Comparison of ENCODE assay signal across 13 mouse cellular contexts in genomic region chr12:108120434-108120833, GRCm38 (mm10).
"Had no signal": no experiment of that assay in that cellular context is flagged by ENCODE, and none has a peak within 500 bp of the region (broad histone marks: within the 10 kb centered on the region; RNA-seq: fewer than 3 reads in every experiment).

No protein-coding gene starts in this region.

- H3K4me3 ChIP-seq: limb, embryonic 13.5 days; midbrain, embryonic 15.5 days; neural tube, embryonic 12.5 days had no signal

- H3K36me3 ChIP-seq: midbrain, embryonic 15.5 days had no signal

- H3K4me2 ChIP-seq: limb, embryonic 13.5 days; midbrain, embryonic 11.5 days; midbrain, embryonic 15.5 days; neural tube, embryonic 12.5 days had no signal

- DNase-seq: kidney, adult 2 months; kidney, postnatal 36 days; left cerebral cortex, postnatal 4 days; lung, adult 18-20 months; lung, postnatal 36 days; spleen, adult 18-20 months; thymus, adult 2 months; thymus, postnatal 36 days had no signal

- ATAC-seq: midbrain, embryonic 15.5 days had no signal

- H3K27me3 ChIP-seq: limb, embryonic 13.5 days; midbrain, embryonic 15.5 days; neural tube, embryonic 12.5 days had no signal

- H3K9ac ChIP-seq: limb, embryonic 13.5 days; liver, embryonic 14.5 days; midbrain, embryonic 15.5 days; neural tube, embryonic 12.5 days had no signal

- H3K9me3 ChIP-seq: limb, embryonic 13.5 days; midbrain, embryonic 15.5 days; neural tube, embryonic 12.5 days had no signal

- H3K27ac ChIP-seq: limb, embryonic 13.5 days; liver, embryonic 14.5 days; midbrain, embryonic 15.5 days; neural tube, embryonic 12.5 days had no signal
